25 mouse cellular contexts compared by ENCODE assay signal in genomic region chr3:41412698-41413097, GRCm38 (mm10).
A peak's percentile ranks its signal among the peaks of the same experiment; 100 is the strongest.
DNase-seq lines count a peak whose midpoint lies in the region; ATAC-seq and TF ChIP-seq lines count a peak whose summit lies in the region.
"Had no signal": no experiment of that assay in that cellular context is flagged by ENCODE, and none has a peak within 500 bp of the region (broad histone marks: within the 10 kb centered on the region; RNA-seq: fewer than 3 reads in every experiment).

No protein-coding gene starts in this region.

- no peak for ATAC-seq in liver, postnatal 0 days
- ATAC-seq in liver, embryonic 11.5 days (replicated peaks; ENCODE audit: low FRiP score): no peak
- ATAC-seq in megakaryocyte-erythroid progenitor cell, adult 5-6 weeks (replicated peaks; ENCODE audit: low FRiP score, low TSS enrichment, poor library complexity, severe bottlenecking): no peak
- no peak for ATAC-seq in monocyte, adult 5-6 weeks (replicated peaks; ENCODE audit: insufficient number of reproducible peaks, low FRiP score, low TSS enrichment, poor library complexity, severe bottlenecking)
- ATAC-seq: activated CD4-positive, CD25-positive, alpha-beta regulatory T cell, adult 4 months; intestine, embryonic 15.5 days; midbrain, embryonic 16.5 days had no signal

- no peaks in the 10 kb centered on the region for H3K9me3 ChIP-seq in heart, embryonic 10.5 days
- H3K9me3 ChIP-seq in liver, postnatal 0 days (ENCODE audit: low read length): no peaks in the 10 kb centered on the region
- no peaks in the 10 kb centered on the region for H3K9me3 ChIP-seq in liver, embryonic 11.5 days (ENCODE audit: control insufficient read depth, low read length)
- no peaks in the 10 kb centered on the region for H3K9me3 ChIP-seq in CH12.LX (replicated peaks; ENCODE audit: low read length)
- H3K9me3 ChIP-seq: forebrain, embryonic 12.5 days; hindbrain, embryonic 15.5 days; intestine, embryonic 15.5 days; limb, embryonic 15.5 days had no signal

- TF ChIP-seq CTCF in liver, postnatal 0 days (IDR thresholded peaks at IDR 0.05; ENCODE audit: low read depth): no peak
- TF ChIP-seq CTCF in CH12.LX (conservative IDR thresholded peaks at IDR 0.05 in 1 of 2, IDR thresholded peaks at IDR 0.05 in 1 of 2; ENCODE audit: low read depth in 2 of 2, low read length in 2 of 2): no peak

- peak; percentile 87 for DNase-seq in heart, adult 11 months
- no peak for DNase-seq in heart, embryonic 10.5 days (ENCODE audit: low spot score)
- no peak for DNase-seq in liver, postnatal 0 days
- no peak for DNase-seq in liver, embryonic 11.5 days (ENCODE audit: low spot score)
- DNase-seq in CH12.LX (ENCODE audit: extremely low read depth): peak; percentile 12
- DNase-seq: adrenal gland, postnatal 14 days; cerebellum, adult 18-20 months; cerebellum, postnatal 25 days; gastrocnemius, postnatal 25 days; heart, postnatal 4 days; layer of hippocampus, postnatal 36 days; lung, adult 2 months; lung, postnatal 4 days; right cerebral cortex, postnatal 25 days had no signal

- dilution Hi-C loops in CH12.LX (cut with MboI; ENCODE audit: extremely low pct_ligation_motif_present, extremely low pct_unique_long_range_greater_than_20kb, low sequenced_read_pairs): no loop called here

- H3K4me2 ChIP-seq in liver, postnatal 0 days (ENCODE audit: low read depth, low read length): no peak overlapping the region
- H3K4me2 ChIP-seq in liver, embryonic 11.5 days: no peak overlapping the region
- H3K4me2 ChIP-seq in CH12.LX (ENCODE audit: insufficient read depth, low read depth, poor library complexity, severe bottlenecking): no peak overlapping the region
- H3K4me2 ChIP-seq: forebrain, embryonic 12.5 days; hindbrain, embryonic 15.5 days; intestine, embryonic 15.5 days; limb, embryonic 15.5 days had no signal

- H3K4me1 ChIP-seq in heart, embryonic 10.5 days: peaks cover 13% of the 10 kb centered on the region
- peaks cover 13% of the 10 kb centered on the region for H3K4me1 ChIP-seq in liver, postnatal 0 days (ENCODE audit: insufficient read depth)
- H3K4me1 ChIP-seq in liver, embryonic 11.5 days (replicated peaks; ENCODE audit: control insufficient read depth, insufficient read depth, low read length): no peaks in the 10 kb centered on the region
- H3K4me1 ChIP-seq in CH12.LX (ENCODE audit: control insufficient read depth in 1 of 2, insufficient read depth in 2 of 2): peaks cover 3 to 12% of the 10 kb centered on the region in 2 experiments

- no peak for TF ChIP-seq POLR2A in CH12.LX (IDR thresholded peaks at IDR 0.05; ENCODE audit: low read depth, low read length)

- H3K9ac ChIP-seq in liver, postnatal 0 days (replicated peaks): no peak overlapping the region
- H3K9ac ChIP-seq in liver, embryonic 11.5 days (ENCODE audit: low read depth, low read length): no peak overlapping the region
- H3K9ac ChIP-seq in CH12.LX (ENCODE audit: insufficient read depth, low read depth): no peak overlapping the region
- H3K9ac ChIP-seq: forebrain, embryonic 12.5 days; hindbrain, embryonic 15.5 days; intestine, embryonic 15.5 days; limb, embryonic 15.5 days had no signal

- no peak overlapping the region for H3K4me3 ChIP-seq in heart, embryonic 10.5 days
- H3K4me3 ChIP-seq in liver, postnatal 0 days (ENCODE audit: low read depth, low read length): no peak overlapping the region
- no peak overlapping the region for H3K4me3 ChIP-seq in liver, embryonic 11.5 days (ENCODE audit: low read depth, low read length)
- H3K4me3 ChIP-seq in CH12.LX (replicated peaks in 1 of 3; ENCODE audit: low read depth in 2 of 3, low read length in 2 of 3, poor library complexity in 1 of 3) (no peak overlapping the region), macrophage (ENCODE audit: inconsistent target) (no peak overlapping the region)
- H3K4me3 ChIP-seq: forebrain, embryonic 12.5 days; hindbrain, embryonic 15.5 days; intestine, embryonic 15.5 days; layer of hippocampus, adult 2 months; limb, embryonic 15.5 days had no signal

- H3K27ac ChIP-seq in heart, embryonic 10.5 days: no peak overlapping the region
- peak overlapping the region; percentile 24; the same call in 1 of the 2 replicates for H3K27ac ChIP-seq in liver, postnatal 0 days (ENCODE audit: low read depth)
- no peak overlapping the region for H3K27ac ChIP-seq in liver, embryonic 11.5 days (ENCODE audit: low read depth, low read length)
- H3K27ac ChIP-seq in CH12.LX (ENCODE audit: insufficient read depth, low read depth) (no peak overlapping the region), macrophage (peak overlapping the region; percentile 83)
- H3K27ac ChIP-seq: forebrain, embryonic 12.5 days; hindbrain, embryonic 15.5 days; intestine, embryonic 15.5 days; layer of hippocampus, adult 2 months; limb, embryonic 15.5 days; stomach, postnatal 0 days had no signal

- H3K36me3 ChIP-seq in heart, embryonic 10.5 days: no peaks in the 10 kb centered on the region
- H3K36me3 ChIP-seq in liver, postnatal 0 days (replicated peaks; ENCODE audit: insufficient read depth, low read length): no peaks in the 10 kb centered on the region
- H3K36me3 ChIP-seq in liver, embryonic 11.5 days (ENCODE audit: control insufficient read depth, insufficient read depth, low read length): no peaks in the 10 kb centered on the region
- H3K36me3 ChIP-seq in CH12.LX (replicated peaks in 1 of 2; ENCODE audit: control insufficient read depth in 1 of 2, insufficient read depth in 1 of 2, low read length in 1 of 2) (no peaks in the 10 kb centered on the region), macrophage (ENCODE audit: inconsistent target) (no peaks in the 10 kb centered on the region)
- H3K36me3 ChIP-seq: forebrain, embryonic 12.5 days; hindbrain, embryonic 15.5 days; intestine, embryonic 15.5 days; limb, embryonic 15.5 days had no signal

- WGBS in heart, embryonic 10.5 days: 77% methylated on average over 2 of the region's 2 CpGs
- WGBS in liver, postnatal 0 days (ENCODE audit: insufficient replicate concordance): 20% methylated on average over 2 of the region's 2 CpGs
- WGBS in liver, embryonic 11.5 days: 59% methylated on average over 2 of the region's 2 CpGs
- 0% methylated on average over 2 of the region's 2 CpGs for WGBS in macrophage (ENCODE audit: missing documents)

- TF ChIP-seq EP300 in liver, postnatal 0 days (IDR thresholded peaks at IDR 0.05; ENCODE audit: low read depth): no peak
- TF ChIP-seq EP300 in CH12.LX (IDR thresholded peaks at IDR 0.05; ENCODE audit: low read length): no peak

- H3K79me2 ChIP-seq in CH12.LX (replicated peaks; ENCODE audit: control insufficient read depth, extremely low read depth, insufficient read depth, poor library complexity, severe bottlenecking) (no peaks in the 10 kb centered on the region), macrophage (ENCODE audit: inconsistent target) (no peaks in the 10 kb centered on the region)

- in situ Hi-C loops in CH12.LX (cut with MboI; ENCODE audit: low pct_ligation_motif_present, low pct_unique_long_range_greater_than_20kb, low sequenced_read_pairs): no loop called here

- no peaks in the 10 kb centered on the region for H3K27me3 ChIP-seq in heart, embryonic 10.5 days (ENCODE audit: insufficient read depth, poor library complexity, severe bottlenecking)
- no peaks in the 10 kb centered on the region for H3K27me3 ChIP-seq in liver, postnatal 0 days (ENCODE audit: insufficient read depth, low read length)
- no peaks in the 10 kb centered on the region for H3K27me3 ChIP-seq in liver, embryonic 11.5 days (replicated peaks; ENCODE audit: control insufficient read depth, insufficient read depth, low read length)
- H3K27me3 ChIP-seq in CH12.LX (replicated peaks): no peaks in the 10 kb centered on the region
- H3K27me3 ChIP-seq: forebrain, embryonic 12.5 days; hindbrain, embryonic 15.5 days; intestine, embryonic 15.5 days; limb, embryonic 15.5 days had no signal

- TF ChIP-seq RAD21 in CH12.LX (IDR thresholded peaks at IDR 0.05; ENCODE audit: low read depth, low read length): no peak

TF ChIP-seq in CH12.LX, 34 proteins besides CTCF, POLR2A, EP300 and RAD21:
- TF ChIP-seq ZNF384 (IDR thresholded peaks at IDR 0.05; ENCODE audit: low read depth, low read length) (0 out of 2 replicates have a peak, but pooled peaks have one; percentile 7), RCOR1 (conservative IDR thresholded peaks at IDR 0.05; ENCODE audit: low read depth, low read length) (no peak)

Comparison
In these comparisons a context has a peak if more than half of its experiments do, and no peak if none do; other contexts are left out.
1. DNase-seq: peak in heart, adult 11 months (single experiment) and CH12.LX (single experiment); none in heart, embryonic 10.5 days (single experiment), liver, postnatal 0 days (single experiment) and liver, embryonic 11.5 days (single experiment).
2. H3K27ac ChIP-seq: peak in liver, postnatal 0 days (single experiment) and macrophage (single experiment); none in heart, embryonic 10.5 days (single experiment), liver, embryonic 11.5 days (single experiment) and CH12.LX (single experiment).